Mouse (Mus musculus) neural tube, embryonic 13.5 days (tissue): ENCODE measurements around the gene Lamtor3. TPM values are rescaled to one million over a fixed set of nuclear protein-coding genes. Genes with fewer than 3 reads are reported as not detected.
A peak's percentile ranks its signal among the peaks of the same experiment; 100 is the strongest.
"Not testable (repeated sequence)": the region's sequence is repeated elsewhere in the genome, so short reads cannot be mapped to it uniquely, and the experiment has no call there.

ENCODE experiments used
- ATAC-seq: fragments of 200-750 bp; cut with Nextera tagmentation; 2 replicates; pipeline ENCODE4 v1.8.0; 2017; ENCODE audit warnings: low read depth, mild to moderate bottlenecking, moderate TSS enrichment, moderate library complexity
- H3K27ac ChIP-seq: fragments of 300-500 bp; sonication (generic); replicated peaks from 2 replicates; pipeline ENCODE4 v1.5.1; 2015; ENCODE audit warnings: moderate library complexity, mild to moderate bottlenecking, inconsistent platforms
- H3K27me3 ChIP-seq: fragments of 300-500 bp; sonication (generic); 2 replicates; pipeline ENCODE4 v1.6.1; 2015; ENCODE audit warnings: mild to moderate bottlenecking, inconsistent platforms
- H3K36me3 ChIP-seq: fragments of 300-500 bp; sonication (generic); 2 replicates; pipeline ENCODE4 v1.6.1; 2015; ENCODE audit warnings: mild to moderate bottlenecking, inconsistent platforms
- H3K4me1 ChIP-seq: fragments of 300-500 bp; sonication (generic); replicated peaks from 2 replicates; pipeline ENCODE4 v1.6.1; 2015; ENCODE audit warnings: inconsistent platforms
- H3K4me2 ChIP-seq: fragments of 300-500 bp; sonication (generic); 2 replicates; pipeline ENCODE4 v1.6.1; 2015; ENCODE audit warnings: inconsistent platforms, mild to moderate bottlenecking, moderate library complexity
- H3K4me3 ChIP-seq: fragments of 300-500 bp; sonication (generic); 2 replicates; pipeline ENCODE4 v1.5.1; 2015; ENCODE audit warnings: mild to moderate bottlenecking, inconsistent platforms
- H3K9ac ChIP-seq: fragments of 300-500 bp; sonication (generic); 2 replicates; pipeline ENCODE4 v1.6.1; 2015; ENCODE audit warnings: moderate library complexity, mild to moderate bottlenecking, inconsistent platforms
- H3K9me3 ChIP-seq: fragments of 300-500 bp; sonication (generic); 2 replicates; pipeline ENCODE4 v1.6.1; 2016; ENCODE audit warnings: inconsistent platforms
- WGBS: fragments of 180-500 bp; shearing (Covaris S2); methylation state at CpG from one replicate; pipeline ENCODE4 v1.1.7; 2015; 5-methylcytosine and 5-hydroxymethylcytosine counted together
- polyA plus RNA-seq: library from polyadenylated mRNA; unstranded; fragments of >200 nt; fragmentation: Nextera tagmentation; extraction: Ambion mirVana; gene quantifications from 2 replicates; pipeline ENCODE4 v1.2.1, GENCODE M21; 2015

Gene Lamtor3
- polyA plus RNA-seq, 1 experiment from 2014 or later = 115 TPM

DNA sequence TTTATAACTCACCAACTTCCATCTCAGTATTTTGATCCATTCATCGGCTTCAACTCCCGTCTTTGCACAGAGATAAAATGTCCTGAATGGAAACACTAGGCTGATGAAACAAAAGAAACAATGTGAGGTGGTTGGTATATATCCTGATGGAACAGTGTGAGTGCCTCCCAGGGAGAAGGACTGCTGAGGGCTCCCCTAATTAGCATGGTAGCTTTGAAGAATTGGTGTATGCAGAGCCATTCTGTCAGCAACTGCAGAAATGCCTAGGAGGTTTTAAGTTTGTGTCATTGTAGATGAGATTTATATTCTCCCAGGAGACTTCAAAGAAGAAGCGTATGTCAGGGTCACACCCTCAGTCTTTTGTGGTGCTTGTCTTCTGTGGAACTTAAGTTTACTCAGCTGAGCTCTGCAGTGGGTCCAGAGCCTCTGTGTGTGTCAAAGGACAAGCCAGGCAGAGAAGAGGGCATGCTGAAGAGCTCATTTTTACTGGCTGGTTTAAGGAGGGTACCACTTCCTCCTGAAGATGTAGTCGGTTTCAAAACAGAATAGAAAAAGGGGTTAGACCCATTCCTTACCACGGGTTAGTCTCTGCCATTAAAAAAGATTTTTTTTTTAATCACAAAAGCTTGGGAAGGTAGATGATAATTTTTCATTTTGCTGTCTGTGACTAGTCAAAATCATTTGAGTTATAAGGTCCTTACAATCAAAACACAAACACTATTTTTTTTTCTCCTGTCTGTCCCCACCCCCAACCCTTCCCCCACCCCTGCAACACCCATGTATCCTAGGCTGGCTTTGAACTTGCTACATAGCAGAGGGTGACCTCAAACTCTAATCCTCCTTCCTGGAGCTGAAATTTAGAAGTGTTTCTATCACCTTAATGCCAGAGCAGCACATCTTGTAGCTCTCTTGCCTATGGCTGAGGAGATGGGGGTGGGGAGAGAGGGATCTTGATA lies 17.5 kb downstream of the Lamtor3 start:
- 12% methylated on average over 5 of the region's 5 CpGs for WGBS
- Histone ChIP-seq H3K4me3 (no peak overlapping the region), H3K4me2 (no peak overlapping the region), H3K9me3 (no peaks in the 10 kb centered on the region), H3K9ac (no peak overlapping the region), H3K36me3 (peaks cover 8% of the 10 kb centered on the region; the same call in 1 of the 2 replicates), H3K27me3 (no peaks in the 10 kb centered on the region), H3K4me1 (peaks cover 8% of the 10 kb centered on the region), H3K27ac (no peak overlapping the region)
- ATAC-seq = no peak

DNA sequence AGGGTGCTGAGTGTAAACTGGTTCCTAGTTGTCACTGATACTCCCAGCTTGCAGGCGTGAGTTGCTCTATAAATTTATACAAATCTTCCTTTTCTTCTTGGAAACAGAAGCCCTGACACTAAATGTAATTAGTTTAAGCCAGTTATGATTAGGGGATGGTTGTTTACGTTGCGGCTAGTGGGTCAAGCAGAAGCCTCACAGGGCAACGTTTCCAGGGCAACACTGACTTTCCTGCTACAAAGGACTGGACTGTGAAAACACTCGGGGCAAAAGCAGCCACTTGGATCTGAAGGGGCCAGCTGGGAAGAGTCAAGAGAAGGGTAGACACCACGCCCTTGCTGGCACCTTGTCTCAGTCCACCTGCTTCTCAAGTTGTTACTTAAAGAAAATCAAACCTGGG lies 18.2 kb downstream of the Lamtor3 start:
- Histone ChIP-seq H3K4me1 (peaks cover 8% of the 10 kb centered on the region), H3K36me3 (peaks cover 3% of the 10 kb centered on the region; the same call in 1 of the 2 replicates), H3K9ac (no peak overlapping the region), H3K4me2 (no peak overlapping the region), H3K27ac (no peak overlapping the region), H3K9me3 (no peaks in the 10 kb centered on the region), H3K27me3 (no peaks in the 10 kb centered on the region), H3K4me3 (no peak overlapping the region)
- ATAC-seq = no peak
- 39% methylated on average over 6 of the region's 6 CpGs for WGBS

DNA sequence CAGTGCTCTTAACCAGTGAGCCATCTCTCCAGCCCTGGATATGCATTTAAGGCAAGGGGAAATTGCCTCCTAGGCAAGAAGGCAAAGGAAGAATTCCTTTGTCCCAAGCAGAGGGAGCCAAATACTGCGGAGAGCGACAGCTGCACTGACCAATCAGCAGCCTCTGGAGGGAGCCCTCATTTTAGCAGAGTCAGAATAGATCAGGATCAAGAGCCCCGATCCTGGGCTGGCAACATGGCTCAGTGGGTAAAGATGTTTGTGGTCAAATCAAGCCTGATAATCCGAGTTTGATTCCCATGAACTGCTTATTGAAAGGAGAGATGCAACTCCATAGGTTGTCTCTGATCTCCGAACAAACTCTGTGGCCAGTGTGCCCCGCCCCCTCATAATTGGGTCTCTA lies 20.3 kb downstream of the Lamtor3 start:
- ATAC-seq = peak; percentile 53; the same call in 1 of the 2 replicates
- Histone ChIP-seq H3K4me3 (no peak overlapping the region), H3K27me3 (no peaks in the 10 kb centered on the region), H3K27ac (no peak overlapping the region), H3K36me3 (no peaks in the 10 kb centered on the region), H3K4me1 (peaks cover 8% of the 10 kb centered on the region), H3K4me2 (peak overlapping the region; percentile 13), H3K9ac (no peak overlapping the region), H3K9me3 (no peaks in the 10 kb centered on the region)
- 37% methylated on average over 6 of the region's 6 CpGs for WGBS

DNA sequence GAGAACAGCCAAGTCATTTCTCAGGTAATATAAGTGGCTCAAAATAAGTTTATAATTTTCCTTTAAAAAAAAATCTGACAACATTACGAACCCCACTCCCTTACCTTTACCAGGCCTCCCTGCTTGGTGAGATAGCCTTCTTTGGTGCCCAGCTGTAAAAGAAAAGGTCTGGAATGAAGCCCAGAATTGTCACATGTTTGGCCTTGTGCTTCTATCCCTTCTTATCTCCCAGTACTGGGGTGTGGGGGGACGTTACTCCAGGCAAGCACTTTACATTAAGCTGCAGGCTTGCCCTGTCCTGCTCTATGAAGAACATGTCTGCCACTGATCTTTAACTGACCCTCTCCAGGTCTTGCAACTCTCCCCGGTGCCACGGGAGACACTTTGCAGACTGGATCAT lies 22.5 kb downstream of the Lamtor3 start:
- ATAC-seq = no peak
- no peaks in the 10 kb centered on the region for H3K9me3 ChIP-seq
- WGBS = 87% methylated on average over 4 of the region's 4 CpGs

DNA sequence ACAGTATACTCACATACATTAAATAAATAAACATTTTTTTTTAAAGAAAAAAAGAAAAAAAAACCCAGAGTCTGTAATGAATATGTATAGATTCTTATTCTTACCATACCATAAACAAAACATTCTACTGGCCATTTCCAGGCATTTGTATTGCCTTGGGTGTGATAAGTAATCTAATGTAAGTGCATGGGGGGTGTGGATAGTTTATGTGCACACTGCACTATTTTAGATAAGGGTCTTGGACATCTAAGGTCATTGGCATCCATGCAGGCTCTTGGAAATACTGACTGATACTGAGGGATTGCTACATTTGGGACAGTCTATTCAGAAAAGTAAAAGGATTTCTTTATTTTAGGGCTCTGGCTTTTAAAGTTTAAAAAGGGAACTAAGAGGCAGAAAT lies 23.2 kb downstream of the Lamtor3 start:
- no peaks in the 10 kb centered on the region for H3K27me3 ChIP-seq
- ATAC-seq = no peak

More for the DNA sequence above, 22.5 kb downstream of the Lamtor3 start:
- no peak overlapping the region for H3K9ac ChIP-seq
- no peaks in the 10 kb centered on the region for H3K36me3 ChIP-seq
- H3K27ac ChIP-seq = no peak overlapping the region
- H3K27me3 ChIP-seq = no peaks in the 10 kb centered on the region
- peaks cover 8% of the 10 kb centered on the region for H3K4me1 ChIP-seq
- no peak overlapping the region for H3K4me3 ChIP-seq
- H3K4me2 ChIP-seq = no peak overlapping the region

DNA sequence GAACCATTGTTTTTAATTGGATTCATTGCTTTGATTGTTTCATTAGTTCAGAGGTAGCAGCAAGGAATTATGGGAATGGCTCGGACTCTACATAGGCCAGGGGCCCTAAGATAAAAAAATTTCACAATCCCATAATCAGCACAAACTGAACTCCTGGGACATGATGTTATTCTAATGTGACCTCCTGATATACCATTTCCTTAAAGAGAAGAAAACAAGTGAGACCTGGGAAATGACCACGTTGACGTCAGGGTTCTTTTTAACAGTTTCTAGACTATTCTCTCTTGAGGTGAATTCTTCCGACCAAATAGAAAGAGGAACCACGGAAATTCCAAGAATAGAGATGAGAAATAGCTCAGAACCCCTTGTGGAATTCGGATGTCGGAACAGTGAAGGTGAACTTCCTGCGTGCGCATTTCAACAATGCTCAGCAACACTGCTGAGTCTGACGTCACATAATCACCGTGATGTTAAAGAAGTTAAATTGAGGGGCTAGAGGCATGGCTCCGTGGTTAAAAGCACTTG lies 23.9 kb downstream of the Lamtor3 start:
- 91% methylated on average over 12 of the region's 12 CpGs for WGBS

More for the DNA sequence above, 23.2 kb downstream of the Lamtor3 start:
- Histone ChIP-seq H3K4me1 (peaks cover 4% of the 10 kb centered on the region), H3K9me3 (no peaks in the 10 kb centered on the region), H3K4me2 (no peak overlapping the region), H3K9ac (no peak overlapping the region), H3K4me3 (no peak overlapping the region), H3K27ac (no peak overlapping the region), H3K36me3 (no peaks in the 10 kb centered on the region)

DNA sequence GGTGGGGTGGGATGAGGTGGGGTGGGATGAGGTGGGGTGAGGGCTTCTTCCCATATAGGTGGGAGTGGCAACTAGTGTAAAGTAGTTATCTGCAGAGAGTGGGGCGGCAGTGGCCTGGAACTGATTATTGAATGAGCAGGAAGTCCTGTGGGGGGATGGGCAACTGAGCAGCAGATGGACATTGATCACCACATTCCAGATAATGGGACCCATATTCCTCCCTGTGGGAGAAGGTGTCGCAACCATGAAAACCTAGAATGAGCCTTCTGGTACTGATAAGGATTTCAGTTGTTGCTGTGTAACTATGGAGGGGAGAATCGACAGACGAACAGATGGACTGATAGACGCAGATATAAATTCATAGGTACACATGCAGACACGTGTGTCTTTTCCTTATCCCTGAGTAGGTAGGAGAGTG lies 25.4 kb downstream of the Lamtor3 start:
- H3K36me3 ChIP-seq = no peaks in the 10 kb centered on the region
- no peaks in the 10 kb centered on the region for H3K9me3 ChIP-seq
- ATAC-seq = no peak
- H3K27ac ChIP-seq = no peak overlapping the region
- no peak overlapping the region for H3K9ac ChIP-seq
- H3K4me2 ChIP-seq = no peak overlapping the region
- H3K27me3 ChIP-seq = no peaks in the 10 kb centered on the region
- 87% methylated on average over 6 of the region's 6 CpGs for WGBS
- no peaks in the 10 kb centered on the region for H3K4me1 ChIP-seq
- H3K4me3 ChIP-seq = no peak overlapping the region

More for the DNA sequence above, 23.9 kb downstream of the Lamtor3 start:
- H3K4me1 ChIP-seq = no peaks in the 10 kb centered on the region
- H3K4me3 ChIP-seq = no peak overlapping the region
- H3K4me2 ChIP-seq = no peak overlapping the region
- ATAC-seq = no peak
- H3K27ac ChIP-seq = no peak overlapping the region
- no peaks in the 10 kb centered on the region for H3K9me3 ChIP-seq
- no peaks in the 10 kb centered on the region for H3K27me3 ChIP-seq
- no peak overlapping the region for H3K9ac ChIP-seq
- H3K36me3 ChIP-seq = no peaks in the 10 kb centered on the region

DNA sequence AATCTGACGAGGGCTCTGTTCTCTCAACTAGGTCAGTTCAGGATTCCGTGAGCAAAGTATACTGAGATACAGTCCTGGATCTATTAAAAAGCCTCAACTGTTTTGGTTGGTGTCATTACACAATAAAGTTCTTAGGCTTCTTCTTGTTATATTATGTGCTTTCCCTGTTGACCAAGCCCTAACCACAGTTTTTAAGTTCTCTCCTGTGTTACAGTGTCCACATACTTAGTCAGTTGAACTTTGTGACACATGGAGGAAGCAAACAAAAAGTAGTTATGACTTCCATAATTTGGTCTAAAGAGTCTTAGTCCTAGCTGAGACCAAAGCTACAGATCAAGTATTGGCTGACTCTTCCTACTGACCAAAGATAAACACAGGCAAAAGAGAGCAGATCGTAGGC lies 28.5 kb downstream of the Lamtor3 start:
- Histone ChIP-seq H3K36me3 (no peaks in the 10 kb centered on the region), H3K4me3 (no peak overlapping the region), H3K4me1 (peaks cover 2% of the 10 kb centered on the region), H3K27ac (no peak overlapping the region), H3K9ac (no peak overlapping the region), H3K27me3 (no peaks in the 10 kb centered on the region), H3K9me3 (no peaks in the 10 kb centered on the region), H3K4me2 (no peak overlapping the region)
- WGBS = 91% methylated on average over 3 of the region's 3 CpGs
- no peak for ATAC-seq

DNA sequence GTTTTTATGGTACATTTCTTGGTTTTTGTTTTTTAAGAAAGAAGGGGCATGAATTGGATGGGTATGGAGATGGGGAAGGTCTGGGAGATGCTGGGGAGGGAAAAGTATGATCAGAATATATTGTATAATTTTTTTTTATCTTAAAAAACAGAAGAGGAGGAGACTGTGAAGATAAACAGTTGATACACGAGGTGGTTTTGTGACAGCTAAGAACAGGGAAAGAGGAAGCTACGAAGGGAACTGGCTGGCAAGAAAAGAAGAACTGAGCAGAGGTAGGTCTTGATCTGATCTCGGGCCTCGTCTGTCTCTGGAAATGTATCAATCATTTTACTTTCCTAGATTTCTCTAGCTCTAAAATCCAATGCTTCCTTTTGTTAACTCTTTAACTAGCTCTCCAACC lies 29.2 kb downstream of the Lamtor3 start:
- WGBS = 88% methylated on average over 4 of the region's 4 CpGs
- Histone ChIP-seq H3K4me3 (no peak overlapping the region), H3K9me3 (no peaks in the 10 kb centered on the region), H3K27ac (no peak overlapping the region), H3K4me2 (no peak overlapping the region), H3K9ac (no peak overlapping the region), H3K27me3 (no peaks in the 10 kb centered on the region), H3K36me3 (no peaks in the 10 kb centered on the region), H3K4me1 (peaks cover 9% of the 10 kb centered on the region)
- no peak for ATAC-seq

DNA sequence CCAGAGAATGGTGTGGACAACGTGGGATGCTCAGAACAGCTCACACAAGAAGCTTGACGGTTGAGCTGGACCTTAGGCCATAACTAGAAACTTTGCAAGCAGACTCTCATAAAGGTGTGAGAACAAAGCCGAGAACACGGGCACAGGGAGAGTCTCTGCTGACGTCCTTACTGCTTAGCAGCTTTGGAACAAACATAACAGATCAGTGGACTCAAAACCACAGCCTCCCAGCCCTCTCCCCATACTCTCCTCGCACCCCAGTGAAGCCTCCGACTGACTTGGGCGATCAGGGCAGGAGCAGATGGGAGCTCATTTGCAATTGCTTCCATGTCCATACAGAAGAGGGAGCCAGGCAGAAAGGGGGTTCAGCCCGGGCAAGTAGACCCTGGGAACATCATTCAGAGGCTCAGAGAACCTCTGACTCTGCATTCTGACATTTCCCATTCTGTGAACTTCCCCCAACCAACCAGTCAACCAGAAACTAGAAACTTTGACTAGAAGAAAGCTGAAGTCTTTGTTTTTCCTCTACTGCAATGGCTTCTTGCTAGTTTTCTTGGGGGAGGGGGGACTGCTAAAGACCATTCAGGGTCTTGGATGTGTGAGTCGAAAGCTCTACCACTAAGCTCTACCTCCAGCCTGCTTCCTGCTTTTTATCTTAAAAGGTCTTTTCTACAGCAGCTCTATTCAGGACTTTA lies 32.0 kb downstream of the Lamtor3 start:
- Histone ChIP-seq H3K9ac (no peak overlapping the region), H3K27me3 (no peaks in the 10 kb centered on the region), H3K9me3 (no peaks in the 10 kb centered on the region), H3K4me1 (peaks cover 17% of the 10 kb centered on the region), H3K36me3 (no peaks in the 10 kb centered on the region), H3K4me3 (no peak overlapping the region), H3K27ac (no peak overlapping the region), H3K4me2 (no peak overlapping the region)
- ATAC-seq = no peak
- WGBS = 82% methylated on average over 10 of the region's 10 CpGs

DNA sequence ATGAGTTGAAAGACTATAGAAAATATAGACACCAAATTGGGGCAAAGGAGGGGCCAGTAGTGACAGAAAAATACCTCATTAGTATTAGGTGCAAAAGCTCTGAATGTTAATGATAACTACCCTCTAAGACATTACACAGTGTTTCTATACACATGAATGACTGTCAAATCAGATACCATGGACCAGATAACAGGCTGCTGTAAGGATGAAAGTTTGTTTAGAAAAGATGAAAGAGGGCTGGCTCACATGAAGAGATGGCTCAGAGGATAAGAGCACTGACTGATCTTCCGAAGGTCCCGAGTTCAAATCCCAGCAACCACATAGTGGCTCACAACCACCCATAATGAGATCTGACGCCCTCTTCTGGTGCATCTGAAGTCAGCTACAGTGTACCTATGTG lies 33.0 kb downstream of the Lamtor3 start:
- WGBS = 85% methylated on average over 3 of the region's 3 CpGs
- H3K27ac ChIP-seq, ATAC-seq: not testable (repeated sequence)

DNA sequence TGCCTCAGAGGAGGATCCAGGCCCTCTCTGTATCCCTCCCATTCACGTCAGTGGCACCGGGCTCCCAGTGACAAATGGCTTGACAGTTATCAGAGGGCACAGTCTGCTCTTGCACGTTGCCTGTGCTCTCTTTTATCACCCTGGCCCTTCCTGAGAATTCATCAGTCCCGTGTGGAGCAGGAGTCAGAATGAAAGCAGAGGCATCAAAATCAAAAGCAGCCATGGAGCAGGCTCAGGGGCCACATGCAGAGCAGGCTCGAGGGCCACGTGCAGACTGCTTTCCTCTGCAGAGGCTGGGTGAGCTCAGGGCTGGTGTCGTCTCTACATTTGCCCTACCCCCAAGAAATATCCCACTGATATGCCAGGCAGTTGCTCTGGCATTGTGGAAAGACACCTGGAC lies 33.5 kb downstream of the Lamtor3 start:
- ATAC-seq = no peak

More for the DNA sequence above, 33.0 kb downstream of the Lamtor3 start:
- H3K9ac ChIP-seq, H3K9me3 ChIP-seq, H3K4me3 ChIP-seq, H3K27me3 ChIP-seq, H3K36me3 ChIP-seq, H3K4me2 ChIP-seq: not testable (repeated sequence)
- peaks cover 21% of the 10 kb centered on the region for H3K4me1 ChIP-seq

More for the DNA sequence above, 33.5 kb downstream of the Lamtor3 start:
- no peaks in the 10 kb centered on the region for H3K9me3 ChIP-seq
- no peaks in the 10 kb centered on the region for H3K27me3 ChIP-seq
- H3K36me3 ChIP-seq = no peaks in the 10 kb centered on the region
- H3K4me3 ChIP-seq = no peak overlapping the region
- H3K27ac ChIP-seq = no peak overlapping the region
- no peak overlapping the region for H3K4me2 ChIP-seq
- no peak overlapping the region for H3K9ac ChIP-seq
- 30% methylated on average over 7 of the region's 7 CpGs for WGBS
- peaks cover 21% of the 10 kb centered on the region for H3K4me1 ChIP-seq
